Mouse (Mus musculus) small intestine, adult 2 months (tissue): ENCODE results near the gene Car1. TPM values are rescaled to one million over a fixed set of nuclear protein-coding genes. Genes with fewer than 3 reads are reported as not detected.
"Not testable (repeated sequence)": the region's sequence is repeated elsewhere in the genome, so short reads cannot be mapped to it uniquely, and the experiment has no call there.

Experiments used
- H3K27ac ChIP-seq: fragments of 200-500 bp; 2 replicates; pipeline ENCODE4 v1.5.1; 2012; ENCODE audit warnings: low read depth, low read length, control low read depth, inconsistent platforms; ENCODE audit not compliant: insufficient read depth
- H3K27me3 ChIP-seq: fragments of 200-500 bp; 2 replicates; pipeline ENCODE4 v1.6.1; 2012; ENCODE audit warnings: mild to moderate bottlenecking, moderate library complexity, low read length, inconsistent platforms; ENCODE audit not compliant: control insufficient read depth, insufficient read depth
- H3K36me3 ChIP-seq: fragments of 200-500 bp; 2 replicates; pipeline ENCODE4 v1.6.1; 2012; ENCODE audit warnings: mild to moderate bottlenecking, low read length, control low read depth, inconsistent platforms; ENCODE audit not compliant: control insufficient read depth, insufficient read depth
- H3K4me1 ChIP-seq: fragments of 200-500 bp; 2 replicates; pipeline ENCODE4 v1.6.1; 2012; ENCODE audit warnings: low read length, inconsistent platforms, mixed read lengths; ENCODE audit not compliant: control insufficient read depth, insufficient read depth, insufficient read length
- H3K4me3 ChIP-seq: fragments of 200-500 bp; 2 replicates; pipeline ENCODE4 v1.5.1; 2012; ENCODE audit warnings: low read depth, mild to moderate bottlenecking, control low read depth, inconsistent platforms, low read length, moderate library complexity
- CTCF ChIP-seq: fragments of 200-500 bp; IDR thresholded peaks from 2 replicates; pipeline ENCODE4 v1.5.1; 2012; ENCODE audit warnings: low read depth, mild to moderate bottlenecking, control low read depth, inconsistent platforms, low read length, moderate library complexity, mixed read lengths; ENCODE audit not compliant: insufficient replicate concordance, insufficient read length; ENCODE audit errors: extremely low read depth
- POLR2A ChIP-seq: fragments of 200-500 bp; IDR thresholded peaks from 2 replicates; pipeline ENCODE4 v1.6.1; 2012; ENCODE audit warnings: low read depth, mild to moderate bottlenecking, control low read depth, inconsistent platforms, low read length, moderate library complexity
- WGBS: fragments of 180-500 bp; shearing (Covaris S2); methylation state at CpG from one replicate; pipeline ENCODE4 v1.1.7; 2018; 5-methylcytosine and 5-hydroxymethylcytosine counted together
- polyA plus RNA-seq: library from polyadenylated mRNA; depleted of rRNA; stranded (reverse); fragments of >200 nt; gene quantifications from 2 replicates; pipeline ENCODE4 v1.2.3, GENCODE M21; 2012

Car1 gene
- polyA plus RNA-seq, 1 experiment: not detected

DNA sequence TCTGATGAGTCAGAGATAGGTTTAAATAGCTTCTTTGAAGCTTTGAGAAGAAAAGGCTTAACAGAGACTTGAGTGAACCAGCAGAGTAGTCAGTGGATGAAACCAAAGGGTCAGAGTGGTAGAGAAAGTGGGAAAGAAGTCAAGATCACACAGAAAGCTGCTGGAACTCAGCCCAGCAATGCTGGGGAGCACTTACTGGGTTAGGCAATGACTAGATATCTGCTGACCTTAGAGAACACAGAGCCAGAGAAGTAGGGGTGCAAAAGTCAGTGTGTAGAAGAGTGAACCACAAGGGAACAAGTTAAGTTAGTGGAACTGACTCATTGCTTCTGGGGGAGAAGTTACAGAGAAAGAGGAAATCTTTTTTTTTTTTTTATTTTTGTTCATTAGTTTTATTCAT is 24.6 kb upstream of the Car1 start:
- Histone ChIP-seq H3K27me3 (no peaks in the 10 kb centered on the region), H3K4me3 (no peak overlapping the region), H3K27ac (no peak overlapping the region), H3K36me3 (no peaks in the 10 kb centered on the region), H3K4me1 (no peaks in the 10 kb centered on the region)
- no peak for TF ChIP-seq CTCF
- no peak for TF ChIP-seq POLR2A

DNA sequence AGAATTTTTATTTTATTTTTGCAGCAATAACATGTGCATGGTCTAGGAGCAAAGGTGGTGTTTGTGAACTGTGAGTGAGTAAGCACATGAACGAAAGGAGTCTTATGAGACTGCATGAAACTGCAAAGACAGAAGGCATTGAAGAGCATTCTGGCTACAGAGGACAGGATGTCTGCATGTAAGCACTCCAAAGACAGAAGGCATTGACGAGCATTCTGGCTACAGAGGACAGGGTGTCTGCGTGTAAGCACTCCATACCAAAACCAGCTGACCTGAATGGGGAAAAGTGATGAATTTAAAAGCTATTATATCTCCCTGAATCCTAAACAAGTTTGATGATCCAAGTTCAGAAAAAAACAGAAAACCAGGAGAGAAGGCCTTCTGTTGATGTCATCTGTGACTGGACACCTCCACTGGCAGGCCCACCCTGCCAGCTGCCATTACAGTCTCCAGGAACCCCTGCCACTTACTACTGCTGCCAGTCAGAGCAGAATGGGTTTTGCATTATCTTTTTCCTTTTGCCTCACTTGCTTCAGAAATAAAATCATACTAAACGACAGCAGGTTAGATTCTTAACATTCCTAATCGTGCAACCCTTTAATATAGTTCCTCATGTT is 23.2 kb upstream of the Car1 start:
- Histone ChIP-seq H3K36me3 (no peaks in the 10 kb centered on the region), H3K4me3 (no peak overlapping the region), H3K4me1 (no peaks in the 10 kb centered on the region), H3K27me3 (no peaks in the 10 kb centered on the region), H3K27ac (no peak overlapping the region)
- WGBS: 70% methylated on average over 5 of the region's 5 CpGs
- TF ChIP-seq CTCF (no peak), POLR2A (no peak)

DNA sequence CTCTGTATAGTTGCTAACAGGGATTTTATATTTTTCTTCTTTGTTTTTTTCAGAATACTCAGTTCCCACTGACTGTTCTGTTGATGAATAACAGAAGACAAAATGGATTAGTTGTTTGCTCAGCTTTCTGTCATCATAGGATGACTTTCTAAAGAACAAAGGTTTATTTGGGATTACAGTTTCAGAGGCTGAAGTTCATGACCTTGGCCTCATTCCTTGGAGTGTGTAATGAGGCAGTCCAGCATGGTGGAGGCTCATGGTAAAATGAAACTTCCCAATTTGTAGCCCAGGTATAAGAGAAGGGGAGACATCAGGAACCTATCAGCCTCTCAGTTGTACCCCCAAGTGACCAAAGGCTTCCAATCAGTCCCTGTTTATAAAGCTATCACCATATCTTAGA is 20.7 kb upstream of the Car1 start:
- no peaks in the 10 kb centered on the region for H3K36me3 ChIP-seq
- no peak overlapping the region for H3K27ac ChIP-seq
- no peaks in the 10 kb centered on the region for H3K27me3 ChIP-seq
- TF ChIP-seq CTCF: no peak
- TF ChIP-seq POLR2A: no peak
- H3K4me3 ChIP-seq: no peak overlapping the region
- H3K4me1 ChIP-seq: no peaks in the 10 kb centered on the region

DNA sequence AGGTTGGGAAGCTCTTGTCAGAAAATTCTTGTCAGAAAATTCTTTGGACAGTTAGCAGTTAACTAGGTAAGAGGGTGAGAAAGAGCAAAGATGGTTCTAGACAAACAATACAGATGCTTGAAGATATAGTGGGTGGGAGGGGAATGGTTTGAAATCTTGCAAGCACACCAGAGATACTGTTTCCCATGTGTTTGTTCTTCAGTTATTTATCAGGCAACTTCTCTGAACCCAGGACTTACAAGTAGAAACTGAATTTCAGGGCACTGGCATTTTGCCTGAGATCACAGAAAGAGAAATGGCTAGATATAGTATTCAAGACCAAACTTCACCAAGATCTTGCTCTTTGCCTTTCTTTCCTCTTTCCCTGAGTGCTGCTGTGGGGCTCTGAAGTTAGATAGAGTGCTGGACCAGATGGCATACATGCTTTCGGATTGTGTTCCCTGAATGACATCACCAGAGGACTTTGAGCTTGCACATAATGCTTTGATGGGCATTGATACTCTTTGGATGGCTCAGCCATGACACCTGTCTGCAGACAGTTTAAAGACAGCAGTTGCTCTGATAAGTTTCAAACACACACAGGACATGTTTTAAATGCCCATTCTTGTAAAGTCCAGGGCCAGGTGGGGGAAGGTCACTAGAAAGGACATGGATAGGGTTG is 11.8 kb upstream of the Car1 start:
- H3K36me3 ChIP-seq: no peaks in the 10 kb centered on the region
- TF ChIP-seq POLR2A (no peak), CTCF (no peak)
- WGBS: 16% methylated on average over 1 of the region's 1 CpGs
- H3K27me3 ChIP-seq: no peaks in the 10 kb centered on the region
- H3K4me3 ChIP-seq: no peak overlapping the region
- no peaks in the 10 kb centered on the region for H3K4me1 ChIP-seq
- H3K27ac ChIP-seq: no peak overlapping the region

DNA sequence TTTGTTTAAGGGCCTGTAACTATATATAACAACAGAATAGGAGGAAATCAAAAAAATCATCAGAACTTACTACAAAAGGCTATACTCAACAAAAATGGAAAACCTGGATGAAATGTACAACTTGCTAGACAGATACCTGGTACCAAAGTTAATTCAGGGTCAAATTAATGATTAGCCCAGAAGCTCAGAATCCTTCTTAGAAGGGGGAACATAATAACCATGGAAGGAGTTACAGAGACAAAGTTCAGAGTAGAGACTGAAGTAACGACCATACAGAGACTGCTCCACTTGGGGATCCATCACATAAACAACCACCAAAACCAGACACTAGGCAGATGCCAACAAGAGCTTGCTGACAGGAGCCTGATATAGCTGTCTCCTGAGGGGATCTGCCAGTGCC is 7.2 kb upstream of the Car1 start:
- not testable (repeated sequence) for H3K4me1 ChIP-seq, H3K36me3 ChIP-seq, H3K27ac ChIP-seq, H3K4me3 ChIP-seq, H3K27me3 ChIP-seq
- 33% methylated on average over 1 of the region's 1 CpGs for WGBS

DNA sequence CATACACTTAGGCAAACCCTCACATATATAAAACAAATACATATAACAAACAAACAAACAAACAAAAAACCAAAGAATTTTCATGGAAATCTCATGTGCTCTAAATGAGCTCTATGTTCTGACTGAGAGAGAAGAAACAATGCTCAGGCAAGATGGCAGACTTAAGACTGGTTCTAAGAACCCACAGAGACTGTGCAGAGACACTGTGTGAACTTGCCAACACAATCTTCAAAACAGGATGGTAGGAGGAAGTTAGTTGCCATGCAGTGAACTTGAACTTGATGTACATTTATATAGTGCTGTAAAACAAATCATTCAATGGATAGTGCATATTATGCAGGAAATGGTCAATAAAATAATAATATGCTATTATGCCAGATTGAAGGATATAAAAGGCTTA is 1.5 kb downstream of the Car1 start:
- H3K36me3 ChIP-seq: no peaks in the 10 kb centered on the region
- no peak overlapping the region for H3K27ac ChIP-seq
- H3K4me3 ChIP-seq: no peak overlapping the region
- H3K4me1 ChIP-seq: no peaks in the 10 kb centered on the region
- TF ChIP-seq POLR2A: no peak
- TF ChIP-seq CTCF: no peak
- no peaks in the 10 kb centered on the region for H3K27me3 ChIP-seq

DNA sequence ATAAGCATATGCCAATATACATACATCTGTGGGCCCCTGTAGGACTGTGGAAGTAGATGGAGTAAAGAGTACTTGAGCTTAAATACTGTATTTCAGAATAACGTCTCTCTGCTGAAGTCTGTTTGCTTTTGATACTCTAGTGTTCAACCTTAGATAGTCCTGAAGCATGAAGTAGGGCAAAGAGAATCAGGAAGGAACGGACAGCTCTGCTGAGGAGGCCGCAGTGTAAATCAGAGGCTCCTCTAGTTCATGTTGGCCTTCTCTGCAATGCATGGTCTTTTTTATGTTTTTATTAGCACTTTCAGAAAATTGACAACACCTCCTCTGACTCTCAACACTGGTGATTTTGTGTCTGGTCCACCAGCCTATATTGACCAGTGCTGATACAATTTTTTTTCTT is 2.2 kb downstream of the Car1 start:
- no peak overlapping the region for H3K27ac ChIP-seq
- no peaks in the 10 kb centered on the region for H3K27me3 ChIP-seq
- WGBS: 80% methylated on average over 3 of the region's 3 CpGs
- no peaks in the 10 kb centered on the region for H3K4me1 ChIP-seq
- TF ChIP-seq POLR2A (no peak), CTCF (no peak)
- no peaks in the 10 kb centered on the region for H3K36me3 ChIP-seq
- H3K4me3 ChIP-seq: no peak overlapping the region
